Mouse (Mus musculus): ENCODE measurements around the gene Tmco5.

Tmco5 gene

DNA sequence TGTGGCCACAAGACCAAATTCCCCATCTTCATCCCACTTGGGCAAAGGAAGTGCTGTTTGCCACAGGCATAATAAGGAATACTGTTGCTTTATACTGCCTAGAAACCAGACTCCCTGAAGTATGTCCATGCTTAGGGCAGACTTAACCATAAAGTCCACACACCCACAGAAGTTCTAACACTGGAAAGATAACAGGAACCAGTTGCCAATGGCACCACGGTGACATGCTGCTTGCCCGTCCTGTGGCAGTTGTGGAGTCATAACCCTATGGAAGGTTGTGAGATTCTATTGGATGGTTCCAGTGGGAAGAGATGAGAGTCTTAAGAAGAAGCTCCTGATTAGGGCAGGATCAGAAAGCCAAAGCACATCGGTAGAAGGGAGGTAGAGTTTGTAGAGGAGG is at the start of gene Tmco5:
Gene Tmco5 (plus strand): TSS at position 301 of the 400 bp plus-strand sequence.
- in situ Hi-C loops (cut with MboI, MseI), result no loop called here

DNA sequence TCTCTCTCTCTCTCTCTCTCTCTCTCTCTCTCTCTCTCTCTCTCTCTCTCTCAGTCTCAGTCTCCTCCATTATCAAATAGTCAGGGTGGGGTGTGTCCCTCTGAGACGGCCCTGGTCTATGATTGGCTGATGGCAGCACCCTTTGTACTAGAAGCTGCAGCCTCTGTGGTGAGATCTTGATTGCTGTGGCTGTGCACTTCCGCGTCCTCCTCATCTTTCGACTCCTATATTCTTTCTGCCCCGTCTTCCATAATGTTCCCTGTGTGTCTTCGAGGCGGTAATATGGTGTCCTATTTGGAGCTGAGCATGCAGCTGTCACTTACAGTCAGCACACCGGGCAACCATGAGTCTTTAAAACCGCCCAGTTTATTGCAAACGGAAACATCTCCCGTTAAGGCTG is 46.6 kb upstream of the Tmco5 start:
- in situ Hi-C loops (cut with MboI, MseI), result no loop called here

DNA sequence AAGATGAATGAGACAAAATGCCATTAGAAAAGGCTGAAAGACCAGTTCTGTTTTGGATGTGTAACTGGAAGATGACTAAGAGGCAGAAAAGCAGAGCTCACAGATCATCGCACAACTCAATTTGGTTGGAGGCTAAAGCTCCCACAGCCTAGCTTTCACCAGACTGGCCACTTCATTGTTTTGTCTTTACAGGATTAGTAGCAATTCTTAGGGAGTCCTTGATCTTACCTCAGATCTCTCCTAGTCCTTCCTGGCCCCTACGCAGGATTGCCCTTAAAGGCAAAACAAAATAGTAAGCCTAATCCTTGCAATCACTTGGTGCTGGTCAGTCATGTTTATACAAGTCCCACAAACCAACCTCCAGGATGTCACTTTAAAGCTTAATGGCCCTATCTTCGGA is 40.7 kb upstream of the Tmco5 start:
- in situ Hi-C loops (cut with MboI, MseI), result no loop called here

DNA sequence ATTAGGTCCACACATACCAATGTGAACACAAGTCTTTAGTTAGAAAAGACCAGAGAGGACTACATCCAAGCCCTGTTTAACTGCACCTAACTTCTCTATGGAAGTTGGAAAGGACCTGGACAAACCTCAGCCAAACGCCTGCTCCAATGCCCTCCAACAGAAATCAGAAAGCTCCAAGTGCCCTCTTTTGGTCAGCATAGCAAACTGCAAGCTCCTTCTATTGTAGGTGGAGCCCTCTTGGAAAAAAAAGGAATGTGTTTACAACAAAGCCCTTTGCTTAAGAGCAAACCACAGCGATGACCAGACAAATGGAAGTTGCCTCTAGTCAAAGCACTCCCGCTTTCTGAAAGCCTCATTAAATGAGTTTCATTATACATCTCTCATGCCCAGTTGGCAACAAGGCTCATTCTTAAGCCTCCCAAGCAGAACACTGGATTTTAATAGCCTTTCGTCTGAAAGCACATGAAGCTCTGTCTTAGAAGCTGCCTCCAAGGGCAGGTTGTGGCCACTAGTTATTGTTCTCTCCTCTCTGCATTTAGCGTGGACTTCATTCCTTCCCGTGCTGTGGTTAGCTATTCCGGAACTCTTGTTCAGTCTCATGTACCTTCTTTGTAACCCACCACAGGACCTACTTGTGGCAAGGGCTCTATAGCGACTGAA is 39.8 kb upstream of the Tmco5 start:
- in situ Hi-C loops (cut with MboI, MseI), result no loop called here

DNA sequence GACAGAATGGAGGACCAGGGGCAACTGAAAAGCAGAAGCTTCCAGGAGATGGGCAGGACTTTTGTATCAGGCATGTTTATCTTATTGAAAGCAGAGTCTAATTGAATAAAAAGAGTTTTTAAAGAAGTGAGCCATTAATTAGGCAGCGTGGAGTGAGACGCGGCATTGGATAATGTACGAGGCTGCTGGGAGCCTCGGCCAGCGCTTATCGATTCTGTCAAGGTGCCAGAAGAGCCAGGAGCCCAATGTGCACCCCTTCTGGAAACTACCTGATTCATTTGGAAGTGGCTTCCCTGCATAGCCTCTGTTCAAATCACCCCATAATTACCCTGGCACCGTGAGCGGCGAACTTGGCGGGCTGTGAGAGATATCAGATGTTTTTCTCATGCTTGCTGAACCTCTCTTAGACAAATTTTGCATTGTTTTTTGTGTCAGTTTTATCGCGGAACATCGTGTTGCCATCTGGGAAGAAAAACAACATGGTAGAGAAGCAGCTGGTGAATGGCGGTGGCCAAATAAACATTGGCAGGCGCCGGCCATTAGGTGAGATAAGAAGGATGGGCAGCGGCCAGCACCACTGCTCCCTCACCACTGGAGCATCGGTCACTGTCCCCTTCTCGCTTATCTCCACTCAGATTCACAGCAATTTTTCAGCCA is 28.4 kb upstream of the Tmco5 start:
- in situ Hi-C loops (cut with MboI, MseI), result no loop called here

DNA sequence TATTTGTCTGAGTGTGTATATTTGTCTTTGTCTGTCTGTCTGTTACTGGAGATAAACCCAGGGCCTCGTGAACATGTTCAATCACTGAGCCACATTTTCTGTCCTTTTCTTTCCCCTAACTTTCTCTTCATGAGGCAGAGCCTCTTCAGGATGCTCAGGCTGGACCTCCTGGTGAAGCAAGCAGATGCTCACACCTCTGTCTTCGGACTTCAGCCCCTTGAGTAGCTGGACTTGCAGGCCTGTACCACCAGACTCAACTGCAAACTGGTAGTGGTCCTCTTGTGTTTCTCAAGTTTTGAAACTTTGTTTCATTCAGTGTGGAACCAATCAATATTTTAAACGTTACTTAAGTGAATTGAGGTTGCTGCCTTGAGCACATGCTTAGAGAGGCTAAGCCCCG is 27.1 kb upstream of the Tmco5 start:
- in situ Hi-C loops (cut with MboI, MseI), result no loop called here

DNA sequence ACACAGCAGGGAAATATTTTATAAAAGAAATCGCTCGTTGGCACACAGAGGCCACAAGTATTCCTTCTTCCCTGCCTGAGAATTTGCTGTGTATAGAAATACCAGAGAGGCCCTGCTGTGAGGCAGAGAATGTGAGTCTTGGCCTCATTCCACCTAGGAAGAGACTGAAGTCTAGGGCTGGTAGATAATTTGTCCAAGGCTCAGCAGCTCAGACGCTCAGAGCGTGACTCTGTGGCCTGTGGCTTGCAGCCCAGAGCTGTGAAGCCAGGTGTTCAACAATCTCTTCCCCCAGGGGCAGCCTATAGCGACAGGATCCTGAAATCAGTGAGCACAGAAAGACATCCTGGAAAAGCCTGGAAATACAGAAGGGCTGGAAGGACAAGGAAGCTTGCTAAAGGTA is 26.2 kb upstream of the Tmco5 start:
- in situ Hi-C loops (cut with MboI, MseI), result no loop called here

DNA sequence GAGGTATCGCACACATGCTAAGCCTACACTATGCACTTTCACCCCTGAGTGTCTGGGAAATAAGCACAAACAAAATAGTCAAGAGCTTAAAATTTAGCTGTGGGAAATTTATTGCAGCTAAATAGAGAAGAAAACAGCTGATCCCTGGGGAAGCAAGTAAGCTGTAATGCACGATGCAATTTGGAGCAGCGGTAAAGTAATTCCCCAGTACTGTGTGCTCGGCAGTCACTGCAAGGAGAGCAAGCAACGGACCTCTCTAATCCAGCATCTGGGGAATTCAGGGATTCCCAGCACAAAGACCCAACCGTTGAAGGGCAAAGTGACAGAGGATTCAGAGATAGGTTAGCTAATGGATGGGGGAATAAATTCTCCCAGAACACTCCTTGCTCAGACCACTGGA is 19.8 kb upstream of the Tmco5 start:
- in situ Hi-C loops (cut with MboI, MseI), result no loop called here

DNA sequence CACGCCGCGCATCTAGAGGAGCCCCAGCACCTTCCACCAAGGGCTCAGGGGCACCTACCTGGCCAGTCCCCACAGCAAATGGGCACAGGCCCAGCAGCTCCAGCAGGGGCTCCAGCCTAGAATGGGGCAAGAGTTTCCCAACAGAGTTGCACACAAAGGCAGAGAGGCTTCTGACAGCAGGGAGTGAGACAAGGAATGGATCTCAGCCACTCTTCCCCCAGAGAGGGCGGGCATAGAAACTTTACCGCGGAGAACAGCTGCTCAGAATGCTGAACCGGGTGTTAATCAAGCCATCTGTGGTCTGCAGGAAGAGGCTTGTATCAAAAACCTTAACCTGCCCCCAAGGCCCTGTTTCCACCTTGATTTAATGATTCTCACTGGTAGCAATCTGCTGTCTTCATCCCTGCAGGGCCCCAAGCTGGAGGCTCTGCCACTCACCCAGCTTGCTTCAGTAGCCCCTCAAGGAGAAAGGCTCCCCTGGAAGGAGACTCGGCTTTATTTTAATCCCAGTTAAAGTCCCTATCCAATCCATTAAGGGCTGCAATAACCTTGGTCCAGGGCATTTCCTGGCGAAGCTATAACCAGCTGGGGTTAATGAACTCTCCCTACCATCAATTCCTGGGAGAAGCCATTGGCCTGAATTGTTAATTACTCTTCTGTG is 1.4 kb upstream of the Tmco5 start:
- in situ Hi-C loops (cut with MboI, MseI), result no loop called here

DNA sequence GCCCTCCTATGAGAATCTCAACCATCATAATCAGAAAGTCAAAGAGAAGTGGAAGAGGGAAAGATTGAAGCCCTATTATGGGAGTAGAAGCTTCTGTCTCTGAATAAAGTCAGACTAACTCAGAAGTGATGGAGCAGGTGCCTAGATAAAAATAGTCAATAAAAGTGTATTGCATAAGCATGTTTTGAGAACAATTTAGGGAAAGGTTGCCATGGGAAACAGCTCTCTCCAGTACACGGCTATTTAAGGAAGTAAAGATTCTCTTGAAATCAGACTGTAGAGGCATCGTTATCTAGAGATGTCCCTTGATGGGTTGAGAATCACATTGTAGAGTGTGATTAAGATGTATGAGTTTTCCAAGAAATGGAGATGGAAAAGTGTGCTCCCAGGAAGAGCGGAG is 1.2 kb downstream of the Tmco5 start:
- in situ Hi-C loops (cut with MboI, MseI), result no loop called here

DNA sequence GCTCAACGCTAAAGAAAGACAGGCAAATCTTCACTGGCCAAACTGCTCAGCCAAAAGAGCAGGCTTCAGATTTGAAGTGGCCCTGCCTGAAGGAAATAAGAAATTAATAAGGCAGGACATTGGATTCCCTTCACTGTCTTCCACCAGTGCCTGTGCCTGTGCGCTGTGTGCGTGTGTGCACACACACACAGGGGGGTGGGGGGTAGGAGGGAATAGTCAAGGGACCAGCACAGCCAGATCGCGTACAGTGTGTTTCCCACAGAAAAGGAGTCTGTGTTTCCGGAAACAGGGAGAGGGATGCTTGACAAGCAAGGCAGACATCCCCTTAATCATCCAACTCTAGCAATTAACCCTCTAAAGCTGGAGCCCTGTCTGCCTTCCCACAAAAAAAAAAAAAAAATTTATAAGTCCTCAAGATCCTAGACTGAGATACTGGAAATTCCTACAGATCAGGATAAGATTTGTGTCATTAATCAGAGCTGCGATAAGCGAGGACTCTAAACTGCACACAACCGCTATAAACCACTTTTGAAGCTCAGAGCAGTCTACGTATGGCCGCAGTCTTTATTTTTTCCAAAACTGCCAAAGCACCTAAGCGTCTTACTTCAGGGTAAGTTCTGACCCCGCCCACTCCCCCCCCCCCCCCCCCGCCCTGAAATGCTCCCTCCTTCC is 15.0 kb downstream of the Tmco5 start:
- in situ Hi-C loops (cut with MboI, MseI), result loop anchor here (5.0 kb wide), 2 partner anchors 549 to 559 kb away; no protein-coding TSS in a partner anchor

DNA sequence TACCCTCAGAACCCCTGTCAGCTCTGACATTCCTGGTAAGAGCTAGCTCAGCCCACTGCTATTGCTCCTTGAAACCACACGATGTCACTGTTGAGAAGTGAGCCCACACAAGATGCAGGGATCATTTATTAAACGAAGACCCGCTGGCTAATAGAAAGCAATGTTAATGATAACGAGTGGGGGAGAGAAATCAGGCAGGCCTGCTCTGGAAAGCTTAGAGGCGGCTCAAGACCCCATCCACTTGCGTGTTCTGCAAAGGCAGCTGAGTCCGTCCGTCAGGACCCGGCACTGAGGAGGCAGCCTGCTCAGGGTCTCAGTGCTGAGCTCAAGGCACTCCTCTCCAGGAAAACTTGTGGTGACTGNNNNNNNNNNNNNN is 15.5 kb downstream of the Tmco5 start:
- in situ Hi-C loops (cut with MboI, MseI), result loop anchor here (5.0 kb wide), 2 partner anchors 548 to 558 kb away; no protein-coding TSS in a partner anchor

DNA sequence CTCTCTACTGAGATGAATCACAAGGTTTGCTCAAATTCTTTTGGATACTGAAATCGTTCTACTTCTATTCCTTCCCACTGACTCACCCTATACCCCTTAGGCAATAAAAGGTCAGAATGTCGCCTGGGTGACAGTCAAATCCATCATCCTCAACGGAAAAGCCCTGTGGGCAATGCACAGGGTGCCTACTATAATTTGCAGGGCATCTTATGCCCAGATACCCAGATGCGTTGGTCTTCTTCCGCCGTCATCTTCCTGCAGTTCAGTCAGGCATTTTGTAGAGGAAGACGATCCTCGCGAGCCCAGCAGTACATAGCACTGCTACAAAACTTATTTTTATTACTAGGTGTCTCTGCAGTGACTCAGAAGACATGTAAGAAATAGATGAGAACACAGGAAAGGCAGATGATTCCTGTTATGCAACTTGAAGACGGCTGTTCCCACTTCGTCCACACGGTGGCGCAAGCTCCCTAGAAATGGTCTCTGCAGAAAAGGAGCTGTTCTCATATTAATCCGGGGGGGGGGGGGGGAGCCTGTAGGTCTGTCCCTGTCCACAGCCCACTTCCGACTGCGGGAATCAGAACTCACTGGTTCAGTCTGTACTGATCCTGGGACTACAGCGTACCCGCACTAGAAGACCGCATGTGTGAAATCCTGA is 21.3 kb downstream of the Tmco5 start:
- in situ Hi-C loops (cut with MboI, MseI), result loop anchor here (5.0 to 10.0 kb wide), 6 partner anchors 65 to 508 kb away; no protein-coding TSS in a partner anchor

DNA sequence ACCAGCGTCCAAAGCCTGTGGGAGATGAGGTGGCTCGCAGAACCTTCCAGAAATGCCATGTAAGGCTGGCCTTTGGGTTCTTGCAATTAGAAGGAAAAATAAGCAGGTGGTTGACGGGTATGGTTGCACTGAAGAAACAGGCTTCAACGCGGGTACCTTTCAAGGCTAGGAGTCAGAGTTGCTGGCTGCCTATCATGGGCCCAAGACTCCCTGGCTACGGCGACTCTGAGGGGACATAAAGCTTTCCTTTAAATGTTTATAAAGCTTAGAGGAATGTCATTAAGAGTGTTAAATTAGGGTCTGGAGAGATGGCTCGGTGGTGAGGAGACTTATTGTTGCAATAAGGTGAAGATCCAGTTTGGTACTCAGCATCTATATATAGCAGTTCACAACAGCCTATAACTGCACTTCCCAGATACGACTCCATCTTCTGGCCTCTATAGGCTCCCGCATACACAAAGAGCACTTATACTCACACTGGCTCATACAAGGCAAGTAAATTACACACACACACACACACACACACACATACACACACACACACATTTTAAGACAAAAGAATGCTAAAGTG is 21.9 kb downstream of the Tmco5 start:
- in situ Hi-C loops (cut with MboI, MseI), result loop anchor here (5.0 to 10.0 kb wide), 3 partner anchors 64 to 214 kb away; no protein-coding TSS in a partner anchor

DNA sequence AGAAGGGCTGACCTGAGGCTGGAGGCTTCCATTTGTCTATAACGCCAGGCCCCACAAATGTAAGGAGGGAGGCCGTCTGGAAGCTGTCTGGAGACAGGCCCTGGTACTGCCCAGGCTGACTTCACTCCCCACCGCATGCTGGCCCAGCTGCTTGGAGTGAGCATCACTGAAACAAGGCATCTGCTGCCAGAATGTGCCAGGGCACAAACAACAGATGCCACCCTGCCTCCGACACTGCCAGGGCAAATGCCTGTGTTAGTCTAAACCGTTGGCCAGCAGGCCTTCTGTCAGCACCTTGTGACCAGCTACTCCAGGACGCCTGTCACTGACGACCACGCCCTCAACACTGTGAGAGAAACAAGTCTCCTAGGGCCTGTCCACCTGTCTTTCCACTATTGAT is 29.8 kb downstream of the Tmco5 start:
- in situ Hi-C loops (cut with MboI, MseI), result loop anchor here in 1 of 2 experiments (10.0 kb wide), 2 partner anchors 57 to 207 kb away; no protein-coding TSS in a partner anchor

DNA sequence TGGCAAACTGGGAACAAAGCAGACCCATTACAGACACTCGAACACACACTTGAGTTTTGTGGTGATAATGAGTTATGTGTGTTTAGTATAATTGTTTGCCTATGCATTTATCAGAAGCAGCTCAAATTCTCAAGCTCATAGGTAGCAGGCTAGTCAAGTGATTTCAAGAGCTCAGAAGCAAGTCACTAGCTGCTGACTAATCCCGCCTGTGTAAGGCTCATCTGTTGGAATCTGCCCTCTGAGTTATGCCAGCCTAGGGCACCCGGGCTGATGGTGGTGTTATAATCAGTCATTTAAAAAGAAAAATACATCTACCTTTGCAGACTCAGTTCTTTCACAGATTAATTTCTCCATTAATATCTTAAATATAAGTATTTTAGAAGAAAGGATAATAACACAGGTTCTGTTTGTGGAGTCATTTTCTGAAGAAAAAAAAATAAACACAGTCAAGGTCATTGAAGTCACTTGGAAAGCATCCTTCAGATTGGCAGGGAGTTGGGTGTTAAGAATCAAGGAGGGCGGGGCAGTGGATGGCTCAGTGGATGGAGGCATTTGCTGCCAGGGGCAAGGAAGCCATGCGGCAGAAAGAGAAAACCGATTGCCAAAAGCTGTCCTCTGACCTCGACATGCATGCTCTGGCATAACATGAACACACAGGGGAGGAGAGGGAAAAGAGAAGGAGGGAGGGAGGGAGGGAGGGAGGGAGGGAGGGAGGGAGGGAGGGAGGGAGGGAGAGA is 34.0 kb downstream of the Tmco5 start:
- in situ Hi-C loops (cut with MboI, MseI), result no loop called here

DNA sequence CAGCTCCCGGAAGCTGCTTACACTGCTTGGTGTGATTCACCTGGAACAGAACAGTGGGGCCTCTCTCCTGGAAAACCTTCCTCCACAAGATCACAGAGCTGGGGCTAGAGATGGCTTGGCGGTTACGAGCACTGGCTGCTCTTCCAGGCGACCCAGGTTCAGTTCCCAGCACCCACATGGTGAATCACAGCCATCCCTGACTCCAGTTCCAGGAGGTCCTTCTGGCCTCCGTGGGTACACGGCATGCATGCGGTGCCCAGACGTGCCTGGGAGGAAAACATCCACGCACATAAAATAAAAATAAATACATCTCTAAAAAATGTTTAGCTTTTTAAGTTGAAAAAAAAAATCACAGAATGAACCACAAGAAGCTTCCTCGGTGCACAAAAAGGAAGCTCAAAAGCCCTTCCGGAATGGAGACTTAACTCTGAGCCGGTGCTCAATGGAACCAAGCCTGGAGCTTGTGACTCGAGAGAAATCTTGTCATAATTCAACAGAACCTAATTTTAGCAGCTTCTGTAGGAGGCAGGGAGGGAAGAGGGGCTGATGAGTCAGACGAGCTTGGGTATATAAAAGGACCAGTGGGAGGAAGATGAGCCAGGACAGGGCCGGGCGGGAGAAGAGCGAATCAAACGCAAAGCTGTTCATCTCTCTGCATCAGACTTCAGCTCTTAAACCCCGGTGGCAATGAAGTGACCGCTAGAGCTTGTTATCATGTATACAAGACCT is 35.4 kb downstream of the Tmco5 start:
- in situ Hi-C loops (cut with MboI, MseI), result no loop called here

DNA sequence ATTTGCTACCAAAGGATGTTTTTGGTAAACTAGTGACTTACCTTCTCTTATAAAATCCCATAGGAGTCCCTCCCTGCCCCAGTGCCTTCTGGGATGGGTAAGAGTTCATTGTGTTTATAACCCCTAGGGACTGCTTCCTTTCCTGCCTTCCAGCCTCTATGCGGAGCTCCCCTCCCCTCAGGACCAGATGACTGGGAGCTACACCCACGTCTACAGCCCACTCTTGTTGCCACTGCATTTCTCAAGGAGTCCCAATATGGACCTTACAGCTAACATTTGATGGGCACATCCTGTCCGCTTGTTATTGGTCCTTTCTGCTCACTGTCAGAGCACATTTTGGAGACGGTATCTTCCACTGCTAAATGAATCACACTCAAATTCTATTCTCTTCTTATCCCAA is 36.1 kb downstream of the Tmco5 start:
- in situ Hi-C loops (cut with MboI, MseI), result no loop called here

DNA sequence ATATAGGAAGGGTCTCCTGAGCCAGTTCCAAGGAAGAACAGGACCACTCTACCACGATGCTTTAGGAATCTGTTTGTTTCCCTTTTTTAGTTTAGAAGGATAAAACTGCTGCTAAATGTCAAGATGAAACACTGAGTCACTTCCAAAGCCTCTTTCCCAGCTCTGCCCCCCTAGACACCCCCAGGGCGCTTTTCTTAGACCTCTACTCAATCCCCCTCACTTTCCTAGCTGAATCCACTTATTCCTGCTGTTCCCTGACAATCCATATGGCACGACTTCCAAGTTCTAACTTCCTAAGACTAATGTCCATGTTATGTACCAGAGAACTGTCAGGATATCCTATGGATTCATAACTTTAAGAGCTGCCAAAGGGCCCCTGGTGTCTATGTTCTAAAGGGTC is 40.1 kb downstream of the Tmco5 start:
- in situ Hi-C loops (cut with MboI, MseI), result no loop called here

Data from T-helper 17 cell (primary cell).